Mouse (Mus musculus) urinary bladder, adult 18-20 months (tissue): ENCODE data around the gene Myo10.

ENCODE experiments used
- DNase-seq, 2 experiments: peaks; one replicate each; pipeline ENCODE4 v3.0.0; 2022; ENCODE audit warnings: low spot score in 2 of 2, mixed read lengths in 2 of 2

Myo10 gene

GRCm38 (mm10) chr15:25651820-25652219 is 29.5 kb downstream of the Myo10 start:
- no peak for DNase-seq

DNA sequence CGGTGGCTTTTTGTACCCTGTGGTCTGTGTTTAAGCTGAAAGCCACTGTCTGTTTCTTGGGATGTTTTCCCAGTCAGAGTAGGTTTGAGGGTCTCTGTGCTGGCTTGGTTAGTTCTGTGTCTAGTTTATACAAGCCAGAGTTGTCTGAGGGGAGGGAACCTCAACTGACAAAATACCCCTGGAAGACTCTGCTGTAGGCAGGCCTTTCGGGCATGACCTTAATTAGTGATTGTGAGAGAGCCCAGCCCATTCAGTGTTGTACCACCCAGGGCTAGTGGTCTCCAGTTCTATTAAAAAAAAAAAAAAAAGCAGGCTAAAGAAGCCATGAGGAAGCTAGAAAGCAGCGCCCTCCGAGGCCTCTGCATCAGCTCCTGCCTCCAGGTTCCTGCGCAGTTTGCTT is 30.0 kb downstream of the Myo10 start:
- no peak for DNase-seq

DNA sequence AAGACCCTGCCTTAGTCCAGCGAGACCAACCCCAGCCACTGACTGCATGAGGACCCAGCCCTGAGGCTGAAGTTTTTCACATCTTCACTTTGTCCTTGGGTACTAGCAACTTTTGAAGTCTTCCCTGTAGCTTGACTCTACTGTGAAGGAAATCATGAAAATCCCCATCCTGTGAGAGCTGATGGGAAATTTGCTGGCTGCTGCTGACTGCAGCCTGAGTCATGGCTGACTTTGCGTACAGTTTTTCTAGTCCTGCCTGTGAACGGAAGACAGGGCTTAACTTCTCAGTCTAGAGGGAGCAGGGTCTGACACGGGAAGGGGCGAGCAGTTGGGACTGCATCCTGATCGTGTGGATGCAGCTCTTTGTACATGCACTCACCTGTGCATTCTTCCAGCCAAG is 30.6 kb downstream of the Myo10 start:
- no peak for DNase-seq

DNA sequence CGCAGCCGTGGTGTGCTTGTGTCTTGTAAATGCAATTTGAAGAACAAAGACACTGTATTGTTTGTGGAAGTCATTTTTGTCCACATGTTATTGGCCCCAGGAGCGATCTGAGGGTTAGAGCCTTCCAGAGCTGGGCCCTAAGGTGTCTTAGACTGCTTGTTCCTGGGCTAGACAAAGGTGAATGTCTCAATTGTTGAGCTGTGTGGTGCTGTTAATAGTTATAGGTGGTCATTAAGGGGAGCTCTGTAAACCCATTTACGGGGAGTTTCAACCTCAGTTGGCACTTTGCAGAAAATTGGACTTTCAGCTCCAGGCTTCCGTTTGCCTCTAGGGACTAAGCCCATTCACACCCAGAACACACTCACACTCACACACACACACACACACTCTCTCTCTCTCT is 31.4 kb downstream of the Myo10 start:
- DNase-seq: no peak

DNA sequence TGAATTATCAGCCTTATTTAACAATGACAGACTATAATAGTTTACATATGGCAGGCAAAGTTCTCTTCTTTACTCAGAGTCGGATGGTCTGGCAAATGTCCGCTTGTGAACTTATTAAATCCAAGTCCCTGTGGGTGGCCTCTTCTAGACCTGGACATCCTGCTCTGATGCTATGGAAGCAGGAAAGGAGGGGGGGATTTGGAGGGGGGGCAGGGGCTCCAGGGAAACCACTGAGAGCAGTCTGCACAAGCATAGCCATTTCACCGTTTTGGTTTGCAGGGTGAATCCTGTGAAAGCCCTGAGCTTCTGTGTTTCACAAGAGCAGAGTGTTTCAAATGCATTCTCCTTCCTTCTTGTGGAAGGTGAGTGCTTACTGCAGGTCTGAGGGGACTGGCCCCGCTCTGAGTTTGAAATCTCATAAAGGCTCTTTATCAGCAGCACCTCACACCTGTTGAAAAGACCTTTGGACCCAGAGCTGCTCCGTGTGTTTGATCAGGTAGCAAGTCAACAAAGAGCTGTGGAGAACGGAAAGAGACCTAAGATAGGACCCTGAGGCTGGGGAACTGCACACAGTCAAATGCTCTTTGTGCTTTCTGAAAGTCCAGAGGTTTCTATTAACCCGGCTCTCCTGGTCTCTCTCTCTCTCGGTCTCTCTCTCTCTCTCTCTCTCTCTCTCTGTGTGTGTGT is 40.7 kb downstream of the Myo10 start:
- DNase-seq: no peak

DNA sequence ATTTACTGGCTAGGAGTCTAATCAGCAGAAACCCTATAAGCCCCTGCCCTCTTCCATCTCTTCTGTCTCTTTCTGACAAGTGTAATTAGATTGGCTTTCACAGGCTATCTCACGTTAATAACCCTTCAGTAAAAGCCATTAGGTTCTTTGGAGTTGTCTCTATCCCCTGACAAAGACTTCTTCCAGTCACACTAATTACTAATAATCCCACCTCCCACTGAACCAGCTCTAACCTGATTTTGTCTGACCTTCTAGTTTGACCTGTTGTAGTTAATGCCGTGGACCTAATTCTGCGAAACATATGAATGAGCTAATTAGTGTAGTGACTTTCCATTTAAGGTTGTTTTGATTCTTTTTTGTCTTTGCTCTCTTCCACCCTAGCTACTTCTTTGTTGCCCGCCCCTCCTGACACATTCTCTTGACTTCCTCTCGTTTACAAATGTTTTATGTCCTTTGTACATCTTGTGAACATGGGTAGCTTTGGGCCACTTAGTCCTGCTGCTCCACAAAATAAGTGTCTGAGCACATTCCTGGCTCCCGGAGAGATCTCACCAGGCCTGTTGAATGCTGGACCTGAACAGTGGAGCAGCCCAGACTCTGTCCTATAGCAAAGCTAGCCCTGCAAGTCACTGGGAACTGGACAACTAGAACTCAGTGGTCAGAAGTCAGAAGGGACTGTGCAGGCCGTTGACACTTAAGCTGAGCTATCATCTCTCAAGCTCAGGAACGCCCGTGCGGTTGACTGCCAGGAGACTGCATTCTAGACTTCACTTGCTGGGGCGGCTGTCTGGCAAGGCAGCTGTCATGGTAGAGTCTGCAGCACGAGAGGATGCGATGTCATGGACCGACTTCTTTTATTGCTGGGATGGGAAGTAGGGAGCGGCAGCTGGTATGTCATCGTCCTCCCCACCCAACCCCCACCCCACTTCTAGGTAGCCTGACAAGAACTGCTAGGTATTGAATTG is 47.2 kb downstream of the Myo10 start:
- DNase-seq: no peak

GRCm38 (mm10) chr15:25673231-25673980 is 51.1 kb downstream of the Myo10 start:
- DNase-seq: no peak

- no peak for DNase-seq
These were observed 52.0 kb downstream of the Myo10 start for GRCm38 (mm10) chr15:25674099-25674931.

- no peak for DNase-seq
These were observed 52.6 kb downstream of the Myo10 start for GRCm38 (mm10) chr15:25674932-25675250.

- DNase-seq: no peak
These were observed 53.0 kb downstream of the Myo10 start for GRCm38 (mm10) chr15:25675359-25675758.

DNA sequence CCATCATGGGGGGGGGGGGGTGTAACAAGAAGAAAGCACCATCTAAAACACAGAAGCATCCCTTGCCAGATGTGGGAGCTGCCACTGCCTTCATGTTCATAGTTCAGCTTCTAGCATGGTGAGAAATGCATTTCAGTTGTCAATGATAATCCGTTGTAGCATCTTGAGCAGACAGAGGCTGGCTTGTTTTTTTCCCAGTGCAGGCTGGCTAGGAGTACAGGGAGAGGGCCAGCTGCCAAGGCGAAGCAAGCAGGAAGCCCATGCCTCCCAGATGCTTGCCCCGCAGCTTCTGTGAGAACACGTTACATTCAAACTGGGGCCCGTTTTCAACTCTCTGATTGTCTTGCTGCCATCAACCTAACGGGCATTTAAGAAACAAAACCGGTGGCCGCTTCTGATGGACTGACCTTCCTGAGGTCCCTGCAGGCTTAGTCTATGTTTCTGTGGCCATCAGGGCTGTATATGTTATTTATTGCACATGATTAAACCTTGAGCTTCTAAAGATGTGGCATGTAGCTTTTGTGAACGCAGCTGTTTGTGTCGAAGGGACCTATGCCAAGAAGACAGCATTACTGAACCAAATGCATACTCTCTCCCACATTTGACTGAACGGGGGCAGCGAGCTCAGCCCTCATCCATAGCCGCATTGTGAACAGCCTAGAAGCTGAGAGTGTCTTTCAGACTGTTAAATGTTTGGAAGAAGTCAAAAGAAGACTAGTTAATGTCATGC is 53.9 kb downstream of the Myo10 start:
- DNase-seq: no peak

DNA sequence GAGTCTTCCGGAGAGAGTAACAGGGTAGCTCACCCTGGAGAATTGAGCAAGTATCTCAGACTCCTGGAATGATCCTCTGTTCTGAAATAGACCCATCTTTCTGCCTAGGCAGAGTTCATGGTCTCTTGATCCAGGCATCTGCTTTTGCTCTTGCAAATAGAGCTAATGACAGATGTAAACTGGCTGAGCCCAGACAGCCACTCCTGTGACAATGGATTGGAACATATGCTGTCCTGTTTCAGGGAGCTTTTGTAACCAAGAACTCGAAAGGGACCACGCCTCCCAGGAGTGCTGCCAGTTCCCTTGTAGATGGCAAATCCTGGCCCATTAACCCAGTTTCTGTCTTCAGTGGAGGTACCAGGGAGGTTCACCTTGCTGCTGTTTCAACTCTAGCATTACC is 56.8 kb downstream of the Myo10 start:
- no peak for DNase-seq

DNA sequence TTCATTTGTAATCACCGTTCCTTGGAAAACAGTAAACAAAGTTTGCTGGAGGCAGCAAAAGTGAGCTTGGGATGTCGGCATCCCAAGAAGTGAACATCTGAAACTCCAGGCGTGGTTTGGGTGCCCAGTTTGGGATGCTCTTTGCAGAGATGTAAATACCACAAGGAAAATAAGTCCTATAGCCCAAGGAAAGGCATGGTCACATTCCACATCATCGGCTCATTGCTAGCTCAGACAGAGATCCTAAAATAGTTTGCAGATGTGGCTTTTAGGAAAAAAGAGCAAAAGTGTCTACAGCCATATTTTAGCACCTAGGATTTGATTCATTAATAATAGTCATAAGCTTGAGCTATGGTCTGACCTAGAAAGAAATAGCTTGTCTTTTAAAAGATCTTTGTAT is 57.3 kb downstream of the Myo10 start:
- DNase-seq: no peak

GRCm38 (mm10) chr15:25680269-25680818 is 58.0 kb downstream of the Myo10 start:
- DNase-seq: no peak

DNA sequence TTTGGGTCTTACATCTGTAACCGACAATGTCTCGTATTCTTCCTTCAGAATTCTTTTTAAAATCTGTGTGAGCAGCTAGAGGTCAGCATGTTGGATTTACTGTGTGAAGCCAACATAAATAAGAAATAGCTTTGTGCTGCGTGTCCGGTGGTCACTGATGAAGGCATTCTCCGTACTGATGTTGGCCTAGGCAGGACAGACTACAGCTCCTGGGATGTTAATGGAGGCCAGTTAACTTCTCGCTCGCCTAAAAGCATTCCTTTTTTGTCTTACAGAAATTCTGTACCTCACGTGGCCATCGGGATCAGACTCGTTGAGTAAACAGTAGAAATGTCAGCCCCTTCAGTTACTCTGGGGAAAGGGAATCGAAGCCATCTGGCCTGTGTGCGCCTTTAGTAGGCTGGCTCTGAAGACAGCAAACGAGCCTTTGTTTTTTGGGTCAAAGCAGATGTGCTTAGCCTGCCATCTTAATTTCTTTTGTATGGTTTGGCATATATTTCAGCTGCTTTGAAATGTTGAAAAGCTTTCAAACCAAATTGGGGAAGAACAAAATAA is 60.7 kb downstream of the Myo10 start:
- no peak for DNase-seq

DNA sequence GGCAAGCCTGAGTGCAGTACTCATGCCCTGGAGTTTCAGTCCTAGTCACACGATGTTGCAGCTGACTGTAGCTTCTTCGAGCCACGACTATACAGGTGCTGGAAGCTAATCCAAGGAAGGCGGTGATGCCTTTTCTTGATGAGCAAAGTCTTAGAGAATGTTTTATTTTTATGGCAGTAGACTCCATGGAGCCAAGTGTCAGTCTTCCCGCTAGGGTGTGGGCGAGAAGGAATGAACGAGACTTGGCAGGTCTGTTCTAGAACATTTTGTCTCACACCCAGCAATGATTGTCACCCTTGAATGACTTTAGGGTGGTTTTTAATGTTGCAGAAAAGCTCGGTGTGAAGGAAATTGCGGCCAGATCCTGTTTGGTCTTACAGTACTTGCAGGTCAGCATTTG is 62.9 kb downstream of the Myo10 start:
- no peak for DNase-seq

DNA sequence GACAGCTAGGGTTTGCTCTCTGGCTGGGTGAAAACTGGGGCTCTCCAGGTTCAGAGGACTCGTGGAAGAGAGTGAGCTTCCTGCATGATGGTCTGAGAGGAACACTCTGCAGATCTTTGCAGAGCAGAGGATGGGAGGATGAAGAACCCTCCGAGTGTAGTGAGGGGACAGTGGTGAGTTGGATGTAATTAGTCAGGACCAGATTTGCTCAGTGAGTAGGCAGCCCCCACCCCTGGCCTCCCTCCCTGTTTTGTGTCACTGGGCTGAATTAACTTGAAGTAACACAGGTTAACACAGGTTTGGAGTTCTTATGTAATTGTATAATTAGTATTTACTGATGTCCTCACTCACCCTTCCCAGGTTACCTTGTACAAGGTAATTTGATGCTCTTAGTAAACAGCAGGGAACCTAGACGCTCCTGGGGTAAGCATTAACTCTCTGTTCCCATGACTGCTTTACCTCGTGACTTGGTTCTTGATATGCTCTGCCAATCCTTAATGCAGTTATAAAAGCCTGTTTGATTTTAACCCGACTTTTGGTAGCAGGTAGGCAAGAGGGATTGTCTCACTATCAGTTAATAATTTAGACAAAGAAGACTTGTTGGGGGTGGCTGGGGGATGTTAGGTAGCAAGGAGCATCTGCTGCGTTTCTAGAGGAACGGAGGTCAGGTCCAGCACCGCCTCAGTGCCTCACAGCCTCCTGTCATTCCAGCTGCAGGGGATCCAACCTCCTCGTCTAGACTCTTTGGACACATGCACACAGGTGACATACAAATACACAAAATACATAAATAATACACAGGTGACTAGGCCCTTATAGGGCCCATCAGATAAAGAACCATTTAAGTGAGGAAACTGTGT is 66.3 kb downstream of the Myo10 start:
- no peak for DNase-seq

DNA sequence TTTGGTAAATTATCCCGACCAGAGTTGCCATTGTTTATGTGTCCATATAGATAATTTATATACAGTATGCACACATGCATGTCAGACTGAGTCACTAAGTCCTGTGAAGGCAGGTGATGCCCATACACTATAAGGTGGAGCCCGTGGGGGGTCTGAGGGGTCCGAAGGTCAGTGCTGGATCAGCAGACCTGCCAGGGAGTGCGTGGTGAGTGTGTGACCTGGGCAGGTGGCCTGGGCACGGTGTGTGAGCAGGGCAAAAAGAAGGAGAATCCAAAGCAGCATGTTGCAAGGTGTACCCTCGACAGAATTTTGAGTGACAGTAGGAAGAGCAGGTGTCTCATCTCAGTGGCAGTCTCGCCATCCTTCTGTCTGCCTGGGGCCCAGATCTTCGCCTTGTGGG is 67.2 kb downstream of the Myo10 start:
- DNase-seq: no peak

GRCm38 (mm10) chr15:25690066-25690745 is 67.9 kb downstream of the Myo10 start:
- no peak for DNase-seq
